Mouse (Mus musculus) bone marrow macrophage, adult 2 months (primary cell): ENCODE results near the gene Tgfbr2.

ENCODE experiments used
- CTCF ChIP-seq: IDR thresholded peaks from 2 replicates; pipeline ENCODE4 v1.5.1; 2012; ENCODE audit warnings: low read depth, mild to moderate bottlenecking, low read length, moderate library complexity
- POLR2A ChIP-seq: IDR thresholded peaks from 2 replicates; pipeline ENCODE4 v1.6.1; 2012; ENCODE audit warnings: mild to moderate bottlenecking, low read depth, low read length, borderline replicate concordance

DNA sequence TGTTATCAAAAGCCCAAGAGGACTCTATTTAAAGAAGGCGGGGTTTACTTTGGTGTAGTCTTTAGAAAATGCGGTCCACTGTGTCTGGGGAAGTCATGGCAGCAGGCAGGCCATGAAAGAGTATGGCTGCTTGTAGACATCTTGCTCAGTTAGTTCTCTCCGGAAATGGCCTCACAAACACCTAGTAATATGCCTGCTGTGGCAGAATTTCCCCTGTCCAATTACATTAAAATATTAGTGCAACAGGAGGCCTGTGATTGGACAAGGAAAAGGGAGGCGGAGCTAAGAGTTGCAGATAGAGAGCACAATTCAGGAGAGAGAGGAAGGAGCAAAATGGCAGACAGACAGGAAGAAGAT, 45.0 kb upstream of the Tgfbr2 start:
- TF ChIP-seq CTCF (no peak), POLR2A (no peak)
